Comparison of ENCODE assay signal across 9 mouse cellular contexts in the genomic region with DNA sequence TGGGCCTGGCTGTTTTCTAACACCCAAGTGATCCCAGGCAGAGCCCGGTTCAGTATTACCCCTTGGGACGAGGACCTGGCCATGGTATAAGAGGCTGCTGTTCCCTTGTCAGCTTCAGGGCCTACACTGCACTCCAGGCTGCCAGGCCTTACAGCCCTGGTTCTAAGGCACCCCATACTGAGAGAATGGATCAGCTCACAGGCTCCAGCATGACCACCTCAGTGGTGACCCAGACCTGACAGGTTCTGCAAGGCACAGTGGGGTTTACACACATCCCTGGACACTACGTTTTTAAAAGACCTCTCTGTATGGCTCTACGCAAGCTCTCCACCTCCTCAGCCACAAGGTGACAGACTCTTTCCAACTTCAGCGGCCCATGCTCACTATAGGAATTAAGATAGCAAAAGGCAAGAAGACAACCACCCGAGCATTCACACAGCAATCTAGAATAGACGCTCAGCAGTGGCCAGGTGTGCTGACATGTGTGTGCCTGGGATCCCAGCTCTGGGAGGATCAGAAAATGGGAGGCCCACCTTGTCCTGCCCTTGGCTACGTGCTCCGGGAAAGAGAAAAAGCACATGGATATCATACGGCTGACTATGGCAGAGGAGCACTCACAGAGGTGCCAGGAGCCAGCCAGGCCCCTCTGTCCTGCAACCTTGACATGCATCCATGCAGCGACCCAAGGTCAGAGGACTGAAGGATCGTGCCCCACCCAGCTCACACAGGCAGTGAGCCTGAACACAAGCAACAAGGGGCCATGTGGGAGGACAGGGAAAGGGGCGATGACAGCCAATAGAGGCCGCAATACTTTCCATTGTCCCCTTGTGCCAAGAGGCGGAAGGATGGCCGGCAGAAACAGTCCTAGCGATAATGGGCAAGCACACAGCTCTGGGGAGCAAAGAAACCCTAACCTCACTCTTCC. TPM values are rescaled to one million over a fixed set of nuclear protein-coding genes. Genes with fewer than 3 reads are reported as not detected.
A peak's percentile ranks its signal among the peaks of the same experiment; 100 is the strongest.
DNase-seq lines count a peak whose midpoint lies in the region; ATAC-seq and TF ChIP-seq lines count a peak whose summit lies in the region.
"Had no signal": no experiment of that assay in that cellular context is flagged by ENCODE, and none has a peak within 500 bp of the region (broad histone marks: within the 10 kb centered on the region; RNA-seq: fewer than 3 reads in every experiment).

No protein-coding gene starts in this region.

- H3K27me3 ChIP-seq in lung, embryonic 16.5 days (ENCODE audit: control insufficient read depth, insufficient read depth, low read depth, low read length), result no peaks in the 10 kb centered on the region
- H3K27me3 ChIP-seq in limb, embryonic 10.5 days (ENCODE audit: low read depth, poor library complexity, severe bottlenecking), result no peaks in the 10 kb centered on the region
- no peaks in the 10 kb centered on the region for H3K27me3 ChIP-seq in midbrain, postnatal 0 days (ENCODE audit: insufficient read depth, low read length)

- H3K27ac ChIP-seq in lung, embryonic 16.5 days (ENCODE audit: low read length), result peak overlapping the region; percentile 61
- 0 out of 2 replicates have a peak overlapping the region, but pooled peaks have one; percentile 20 for H3K27ac ChIP-seq in limb, embryonic 10.5 days
- no peak overlapping the region for H3K27ac ChIP-seq in midbrain, postnatal 0 days (ENCODE audit: low read depth, low read length)

- no peak for TF ChIP-seq CTCF in midbrain, postnatal 0 days (IDR thresholded peaks at IDR 0.05)

- ATAC-seq in lung, embryonic 16.5 days (ENCODE audit: low read depth), result no peak
- ATAC-seq in midbrain, postnatal 0 days (ENCODE audit: low FRiP score), result no peak

- WGBS in lung, embryonic 16.5 days, result 57% methylated on average over 17 of the region's 17 CpGs
- WGBS in limb, embryonic 10.5 days, result 83% methylated on average over 17 of the region's 17 CpGs
- WGBS in midbrain, postnatal 0 days, result 72% methylated on average over 17 of the region's 17 CpGs

- H3K4me2 ChIP-seq in lung, embryonic 16.5 days (ENCODE audit: low read depth, low read length), result no peak overlapping the region
- no peak overlapping the region for H3K4me2 ChIP-seq in midbrain, postnatal 0 days (ENCODE audit: low read depth, low read length, poor library complexity, severe bottlenecking)

- peaks cover 43% of the 10 kb centered on the region for H3K4me1 ChIP-seq in lung, embryonic 16.5 days (replicated peaks; ENCODE audit: control insufficient read depth, insufficient read depth, low read length)
- peaks cover 61% of the 10 kb centered on the region for H3K4me1 ChIP-seq in limb, embryonic 10.5 days
- H3K4me1 ChIP-seq in midbrain, postnatal 0 days (ENCODE audit: insufficient read depth, low read length), result peaks cover 7% of the 10 kb centered on the region; the same call in 1 of the 2 replicates

- DNase-seq in adrenal gland, postnatal 10 days, result peak; percentile 47
- DNase-seq in adrenal gland, postnatal 14 days, result no peak
- no peak for DNase-seq in lung, adult 18-20 months
- peak; percentile 5 to 6 for DNase-seq in frontal cortex, postnatal 14 days (ENCODE audit: low spot score in 2 of 2)
- peak; percentile 31 for DNase-seq in limb, embryonic 10.5 days (ENCODE audit: low spot score)
- no peak for DNase-seq in gastrocnemius, adult 8-10 months (ENCODE audit: low spot score in 2 of 2)
- no peak for DNase-seq in midbrain, postnatal 0 days (ENCODE audit: low spot score)

- H3K9me3 ChIP-seq in lung, embryonic 16.5 days (ENCODE audit: control insufficient read depth, low read length), result no peaks in the 10 kb centered on the region
- H3K9me3 ChIP-seq in limb, embryonic 10.5 days (replicated peaks), result no peaks in the 10 kb centered on the region
- no peaks in the 10 kb centered on the region for H3K9me3 ChIP-seq in midbrain, postnatal 0 days (ENCODE audit: low read length)

- H3K36me3 ChIP-seq in lung, embryonic 16.5 days (ENCODE audit: control insufficient read depth, insufficient read depth, low read length), result no peaks in the 10 kb centered on the region; the same call in 1 of the 2 replicates
- H3K36me3 ChIP-seq in limb, embryonic 10.5 days, result peaks cover 73% of the 10 kb centered on the region
- peaks cover 7% of the 10 kb centered on the region; the same call in 1 of the 2 replicates for H3K36me3 ChIP-seq in midbrain, postnatal 0 days (ENCODE audit: insufficient read depth, low read length)

- peak overlapping the region; percentile 22; the same call in 1 of the 2 replicates for H3K9ac ChIP-seq in lung, embryonic 16.5 days (ENCODE audit: low read length)
- no peak overlapping the region for H3K9ac ChIP-seq in midbrain, postnatal 0 days (replicated peaks; ENCODE audit: low read length, poor library complexity, severe bottlenecking)

- no peak overlapping the region for H3K4me3 ChIP-seq in lung, embryonic 16.5 days (ENCODE audit: low read length)
- H3K4me3 ChIP-seq in limb, embryonic 10.5 days, result no peak overlapping the region
- no peak overlapping the region for H3K4me3 ChIP-seq in midbrain, postnatal 0 days (ENCODE audit: low read depth, low read length)

RNA-seq across cellular contexts. Expression of a gene that starts 11.9 kb away (rescaled TPM):
- total RNA-seq in adrenal gland, postnatal 10 days (2021), result 100 to 1,000 TPM; 340 to 396 TPM
- total RNA-seq in adrenal gland, postnatal 14 days (2021), result 328 TPM in 2 replicates
- 338 and 350 TPM in 2 replicates for polyA plus RNA-seq in lung, embryonic 16.5 days (2015; fragmentation: Nextera tagmentation; extraction: Ambion mirVana)
- polyA plus RNA-seq in limb, embryonic 10.5 days (2016; fragmentation: Nextera tagmentation; extraction: Ambion mirVana), result 316 and 317 TPM in 2 replicates
- total RNA-seq in gastrocnemius, adult 8-10 months (2022), result 100 to 1,000 TPM; 262 to 329 (median 295) TPM
- total RNA-seq in midbrain, postnatal 0 days (2014; rRNA removed), result 151 and 158 TPM in 2 replicates
- polyA plus RNA-seq in midbrain, postnatal 0 days (2015; fragmentation: Nextera tagmentation; extraction: Ambion mirVana), result 396 and 420 TPM in 2 replicates

RNA-seq across cellular contexts. Expression of a gene that starts 29.4 kb away (rescaled TPM):
- total RNA-seq in adrenal gland, postnatal 10 days (2021), result 100 to 1,000 TPM; 305 to 336 TPM
- total RNA-seq in adrenal gland, postnatal 14 days (2021), result 340 and 372 TPM in 2 replicates
- 491 and 509 TPM in 2 replicates for polyA plus RNA-seq in lung, embryonic 16.5 days (2015; fragmentation: Nextera tagmentation; extraction: Ambion mirVana)
- polyA plus RNA-seq in limb, embryonic 10.5 days (2016; fragmentation: Nextera tagmentation; extraction: Ambion mirVana), result 684 and 695 TPM in 2 replicates
- total RNA-seq in gastrocnemius, adult 8-10 months (2022), result 100 to 1,000 TPM; 461 to 506 (median 481) TPM
- total RNA-seq in midbrain, postnatal 0 days (2014; rRNA removed), result 1,134 and 1,270 TPM in 2 replicates
- 1,433 and 1,533 TPM in 2 replicates for polyA plus RNA-seq in midbrain, postnatal 0 days (2015; fragmentation: Nextera tagmentation; extraction: Ambion mirVana)

RNA-seq across cellular contexts. Expression of a gene that starts 29.6 kb away (rescaled TPM):
- 10 to 100 TPM; 24.7 to 28.8 TPM for total RNA-seq in adrenal gland, postnatal 10 days (2021)
- 28.5 and 38.3 TPM in 2 replicates for total RNA-seq in adrenal gland, postnatal 14 days (2021)
- polyA plus RNA-seq in lung, embryonic 16.5 days (2015; fragmentation: Nextera tagmentation; extraction: Ambion mirVana), result 65.0 and 65.2 TPM in 2 replicates
- 78.0 and 89.8 TPM in 2 replicates for polyA plus RNA-seq in limb, embryonic 10.5 days (2016; fragmentation: Nextera tagmentation; extraction: Ambion mirVana)
- 1 to 10 TPM; 3.6 to 7.9 (median 3.8) TPM for total RNA-seq in gastrocnemius, adult 8-10 months (2022)
- total RNA-seq in midbrain, postnatal 0 days (2014; rRNA removed), result 41.0 and 43.3 TPM in 2 replicates
- 60.3 and 72.4 TPM in 2 replicates for polyA plus RNA-seq in midbrain, postnatal 0 days (2015; fragmentation: Nextera tagmentation; extraction: Ambion mirVana)

RNA-seq across cellular contexts. Expression of a gene that starts 42.8 kb away (rescaled TPM):
- total RNA-seq in adrenal gland, postnatal 10 days (2021), result not detected
- not detected in 2 replicates for total RNA-seq in adrenal gland, postnatal 14 days (2021)
- not detected in 2 replicates for polyA plus RNA-seq in lung, embryonic 16.5 days (2015; fragmentation: Nextera tagmentation; extraction: Ambion mirVana)
- not detected in 2 replicates for polyA plus RNA-seq in limb, embryonic 10.5 days (2016; fragmentation: Nextera tagmentation; extraction: Ambion mirVana)
- not detected for total RNA-seq in gastrocnemius, adult 8-10 months (2022)
- total RNA-seq in midbrain, postnatal 0 days (2014; rRNA removed), result not detected in 2 replicates
- not detected in 2 replicates for polyA plus RNA-seq in midbrain, postnatal 0 days (2015; fragmentation: Nextera tagmentation; extraction: Ambion mirVana)
- total RNA-seq: heart, postnatal 36 days had no signal

Comparison
In these comparisons a context has a peak if more than half of its experiments do, and no peak if none do; other contexts are left out.
1. DNase-seq: peak in adrenal gland, postnatal 10 days (single experiment), frontal cortex, postnatal 14 days (2 of 2) and limb, embryonic 10.5 days (single experiment); none in adrenal gland, postnatal 14 days (single experiment), lung, adult 18-20 months (0 of 2), gastrocnemius, adult 8-10 months (0 of 2) and midbrain, postnatal 0 days (single experiment).